Mouse (Mus musculus): ENCODE results near the gene Gm1330.
"Not testable (repeated sequence)": the region's sequence is repeated elsewhere in the genome, so short reads cannot be mapped to it uniquely, and the experiment has no call there.

Gm1330 gene

GRCm38 (mm10) chr2:149003151-149003550 lies at the start of gene Gm1330:
Gene Gm1330, minus strand, starts transcription at chr2:149003251.
- DNase-seq (ENCODE audit: low read depth, low spot score) = no peak

GRCm38 (mm10) chr2:149017137-149017536 lies 14.1 kb upstream of the Gm1330 start, which contains the start of gene Gm10750:
Gene Gm10750, minus strand, starts transcription at chr2:149017237.
- not testable (repeated sequence) for DNase-seq (ENCODE audit: low read depth, low spot score)

- no peak for DNase-seq (ENCODE audit: low read depth, low spot score)
Observed at GRCm38 (mm10) chr2:149004826-149005225, 1.8 kb upstream of the Gm1330 start.

- DNase-seq (ENCODE audit: low read depth, low spot score) = no peak
Observed at GRCm38 (mm10) chr2:148995133-148995532, 7.9 kb downstream of the Gm1330 start.
